Mouse (Mus musculus) stomach, embryonic 16.5 days (tissue): Measurements from ENCODE around the gene Col4a2. TPM values are rescaled to one million over a fixed set of nuclear protein-coding genes. Genes with fewer than 3 reads are reported as not detected.
A peak's percentile ranks its signal among the peaks of the same experiment; 100 is the strongest.

Experiments used
- ATAC-seq: fragments of 200-750 bp; cut with Nextera tagmentation; 2 replicates; pipeline ENCODE4 v1.8.0; 2017; ENCODE audit warnings: moderate number of reproducible peaks, moderate TSS enrichment; ENCODE audit not compliant: insufficient read depth, low FRiP score
- H3K27ac ChIP-seq: fragments of 300-500 bp; sonication (generic); 2 replicates; pipeline ENCODE4 v1.5.1; 2014; ENCODE audit warnings: low read length
- H3K27me3 ChIP-seq: fragments of 300-500 bp; sonication (generic); 2 replicates; pipeline ENCODE4 v1.6.1; 2014; ENCODE audit warnings: low read length, control low read depth, mixed read lengths; ENCODE audit not compliant: control insufficient read depth, insufficient read depth
- H3K36me3 ChIP-seq: fragments of 300-500 bp; sonication (generic); 2 replicates; pipeline ENCODE4 v1.6.1; 2014; ENCODE audit warnings: low read length; ENCODE audit not compliant: control insufficient read depth, insufficient read depth
- H3K4me1 ChIP-seq: fragments of 300-500 bp; sonication (generic); 2 replicates; pipeline ENCODE4 v1.6.1; 2014; ENCODE audit warnings: low read length, control low read depth, mixed read lengths; ENCODE audit not compliant: control insufficient read depth, insufficient read depth
- H3K4me2 ChIP-seq: fragments of 300-500 bp; sonication (generic); 2 replicates; pipeline ENCODE4 v1.6.1; 2014; ENCODE audit warnings: low read depth, low read length, mixed read lengths
- H3K4me3 ChIP-seq: fragments of 300-500 bp; sonication (generic); replicated peaks from 2 replicates; pipeline ENCODE4 v1.5.1; 2014; ENCODE audit warnings: mild to moderate bottlenecking, low read length
- H3K9ac ChIP-seq: fragments of 300-500 bp; sonication (generic); 2 replicates; pipeline ENCODE4 v1.6.1; 2014; ENCODE audit warnings: low read length
- H3K9me3 ChIP-seq: fragments of 300-500 bp; sonication (generic); replicated peaks from 2 replicates; pipeline ENCODE4 v1.6.1; 2016; ENCODE audit warnings: low read length, control low read depth; ENCODE audit not compliant: control insufficient read depth
- WGBS: fragments of 180-500 bp; shearing (Covaris S2); extraction: QIAGEN DNeasy Blood & Tissue Kit; methylation state at CpG from one replicate; pipeline ENCODE4 v1.1.7; 2014; 5-methylcytosine and 5-hydroxymethylcytosine counted together
- polyA plus RNA-seq: library from polyadenylated mRNA; unstranded; fragments of >200 nt; fragmentation: Nextera tagmentation; extraction: Ambion mirVana; gene quantifications from 2 replicates; pipeline ENCODE4 v1.2.1, GENCODE M21; 2015

Col4a2 gene
- polyA plus RNA-seq, 1 experiment from 2014 or later, result 65.2 TPM

- no peaks in the 10 kb centered on the region for H3K27me3 ChIP-seq
- H3K9ac ChIP-seq, result no peak overlapping the region
- no peak overlapping the region for H3K27ac ChIP-seq
- H3K9me3 ChIP-seq, result no peaks in the 10 kb centered on the region
- no peak for ATAC-seq
- H3K36me3 ChIP-seq, result no peaks in the 10 kb centered on the region
- 78% methylated on average over 6 of the region's 6 CpGs for WGBS
- no peak overlapping the region for H3K4me3 ChIP-seq
- no peak overlapping the region for H3K4me2 ChIP-seq
- H3K4me1 ChIP-seq, result peaks cover 21% of the 10 kb centered on the region
These were observed 8.5 kb upstream of the Col4a2 start for GRCm38 (mm10) chr8:11304027-11304601.

- Histone ChIP-seq H3K27ac (no peak overlapping the region), H3K4me1 (peaks cover 18% of the 10 kb centered on the region; the same call in 1 of the 2 replicates), H3K36me3 (no peaks in the 10 kb centered on the region), H3K9ac (no peak overlapping the region), H3K9me3 (no peaks in the 10 kb centered on the region), H3K27me3 (no peaks in the 10 kb centered on the region), H3K4me3 (no peak overlapping the region), H3K4me2 (no peak overlapping the region)
- no peak for ATAC-seq
- 85% methylated on average over 1 of the region's 1 CpGs for WGBS
These were observed 7.1 kb upstream of the Col4a2 start for GRCm38 (mm10) chr8:11305539-11305938.

GRCm38 (mm10) chr8:11307451-11307850 lies 5.2 kb upstream of the Col4a2 start:
- no peaks in the 10 kb centered on the region for H3K27me3 ChIP-seq
- H3K9ac ChIP-seq, result no peak overlapping the region
- H3K4me1 ChIP-seq, result peaks cover 18% of the 10 kb centered on the region; the same call in 1 of the 2 replicates
- WGBS, result 77% methylated on average over 7 of the region's 7 CpGs
- ATAC-seq, result no peak
- no peak overlapping the region for H3K4me2 ChIP-seq
- no peaks in the 10 kb centered on the region for H3K36me3 ChIP-seq
- H3K9me3 ChIP-seq, result no peaks in the 10 kb centered on the region
- no peak overlapping the region for H3K27ac ChIP-seq
- no peak overlapping the region for H3K4me3 ChIP-seq

GRCm38 (mm10) chr8:11308570-11308998 lies 4.0 kb upstream of the Col4a2 start:
- no peaks in the 10 kb centered on the region for H3K36me3 ChIP-seq
- 63% methylated on average over 7 of the region's 7 CpGs for WGBS
- no peaks in the 10 kb centered on the region for H3K9me3 ChIP-seq
- ATAC-seq, result no peak
- peak overlapping the region; percentile 82; the same call in 1 of the 2 replicates for H3K4me2 ChIP-seq
- H3K27me3 ChIP-seq, result no peaks in the 10 kb centered on the region
- H3K9ac ChIP-seq, result no peak overlapping the region
- H3K27ac ChIP-seq, result 0 out of 2 replicates have a peak overlapping the region, but pooled peaks have one; percentile 36
- H3K4me3 ChIP-seq, result no peak overlapping the region
- H3K4me1 ChIP-seq, result peaks cover 18% of the 10 kb centered on the region

- Histone ChIP-seq H3K9ac (0 out of 2 replicates have a peak overlapping the region, but pooled peaks have one; percentile 6), H3K4me2 (peak overlapping the region; percentile 82; the same call in 1 of the 2 replicates), H3K27ac (0 out of 2 replicates have a peak overlapping the region, but pooled peaks have one; percentile 36), H3K27me3 (no peaks in the 10 kb centered on the region; the same call in 1 of the 2 replicates), H3K4me3 (no peak overlapping the region), H3K36me3 (no peaks in the 10 kb centered on the region), H3K4me1 (peaks cover 20% of the 10 kb centered on the region), H3K9me3 (no peaks in the 10 kb centered on the region)
- ATAC-seq, result no peak
- WGBS, result 46% methylated on average over 5 of the region's 5 CpGs
These were observed 3.4 kb upstream of the Col4a2 start for GRCm38 (mm10) chr8:11309226-11309625.

GRCm38 (mm10) chr8:11310049-11310448 lies 2.6 kb upstream of the Col4a2 start:
- Histone ChIP-seq H3K4me2 (peak overlapping the region; percentile 82), H3K27ac (no peak overlapping the region), H3K27me3 (peaks cover 4% of the 10 kb centered on the region; the same call in 1 of the 2 replicates), H3K36me3 (no peaks in the 10 kb centered on the region), H3K4me3 (peak overlapping the region; percentile 82), H3K9me3 (no peaks in the 10 kb centered on the region), H3K4me1 (peaks cover 23% of the 10 kb centered on the region), H3K9ac (peak overlapping the region; percentile 33; the same call in 1 of the 2 replicates)
- no peak for ATAC-seq
- 60% methylated on average over 2 of the region's 2 CpGs for WGBS

- H3K9ac ChIP-seq, result peak overlapping the region; percentile 94
- peak overlapping the region; percentile 94 for H3K27ac ChIP-seq
- 2% methylated on average over 34 of the region's 34 CpGs for WGBS
- peak; percentile 8; the same call in 1 of the 2 replicates for ATAC-seq
- H3K4me2 ChIP-seq, result peak overlapping the region; percentile 82
- peak overlapping the region; percentile 82 for H3K4me3 ChIP-seq
- H3K9me3 ChIP-seq, result no peaks in the 10 kb centered on the region
- peaks cover 4% of the 10 kb centered on the region; the same call in 1 of the 2 replicates for H3K27me3 ChIP-seq
- no peaks in the 10 kb centered on the region for H3K36me3 ChIP-seq
- peaks cover 29% of the 10 kb centered on the region for H3K4me1 ChIP-seq
These were observed 790 bp upstream of the Col4a2 start for GRCm38 (mm10) chr8:11311681-11312348.

- peak overlapping the region; percentile 82 for H3K4me2 ChIP-seq
- H3K9ac ChIP-seq, result peak overlapping the region; percentile 94
- 4% methylated on average over 45 of the region's 45 CpGs for WGBS
- peaks cover 4% of the 10 kb centered on the region; the same call in 1 of the 2 replicates for H3K27me3 ChIP-seq
- H3K4me1 ChIP-seq, result peaks cover 28% of the 10 kb centered on the region
- no peaks in the 10 kb centered on the region for H3K9me3 ChIP-seq
- H3K27ac ChIP-seq, result peak overlapping the region; percentile 94
- peak overlapping the region; percentile 82 for H3K4me3 ChIP-seq
- peak; percentile 11; the same call in 1 of the 2 replicates for ATAC-seq
- H3K36me3 ChIP-seq, result no peaks in the 10 kb centered on the region
These were observed 839 bp downstream of the Col4a2 start for GRCm38 (mm10) chr8:11313176-11314111.
